Mouse (Mus musculus) kidney, postnatal 14 days (tissue): Measurements from ENCODE around the gene Paqr6.

Experiments
- DNase-seq: peaks from one replicate; pipeline ENCODE4 v3.0.0; 2022; ENCODE audit warnings: mixed read lengths

The Paqr6 gene

GRCm38 (mm10) chr3:88364337-88364736 lies at the start of gene Paqr6:
TSS of gene Paqr6 (plus strand) at chr3:88364584.
- peak; percentile 81 for DNase-seq

DNA sequence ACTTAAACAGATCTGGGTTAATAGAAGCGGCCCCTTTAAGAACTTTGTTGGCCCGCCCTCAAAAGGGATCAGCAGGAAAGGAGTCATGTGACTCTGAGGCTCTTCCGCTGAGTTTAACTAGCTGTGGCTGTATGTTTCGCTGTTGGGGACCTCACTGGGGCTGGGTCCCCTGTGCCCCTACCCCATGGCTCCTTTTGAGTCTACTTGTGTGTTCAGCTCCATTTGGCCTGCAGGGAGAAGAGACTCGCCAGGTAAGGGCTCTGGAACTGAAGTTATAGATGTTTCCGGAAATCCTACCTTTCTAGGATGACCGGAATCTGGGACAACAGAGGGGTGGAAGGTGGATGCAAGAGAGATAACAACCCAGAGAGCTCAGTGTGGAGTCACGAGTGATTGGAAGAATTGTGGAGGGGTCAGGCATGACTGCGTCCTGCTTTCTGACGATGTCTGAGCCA lies 39.4 kb upstream of the Paqr6 start, which contains the start of gene Glmp:
Glmp (plus strand) TSS at position 73 of the 455 bp plus-strand sequence.
- peak; percentile 75 for DNase-seq

DNA sequence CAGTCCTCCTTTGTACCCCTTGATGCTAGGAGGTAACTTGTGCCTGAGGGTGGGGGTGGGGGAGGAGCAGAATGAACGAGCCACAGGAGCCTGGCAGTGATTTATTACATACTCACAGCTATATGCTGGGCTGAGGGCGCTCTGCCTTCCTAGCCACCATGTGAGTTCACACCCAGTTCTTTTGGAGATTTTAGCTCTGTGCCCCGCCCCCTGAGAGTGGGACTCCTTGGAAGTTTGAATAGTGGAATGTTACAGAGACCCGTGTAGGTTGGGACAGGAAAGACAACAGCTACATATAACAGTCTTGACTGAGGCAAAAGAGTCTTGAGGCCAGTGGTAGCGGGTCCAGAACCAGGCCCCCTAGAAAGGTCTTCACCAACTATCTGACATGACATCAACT lies 35.4 kb upstream of the Paqr6 start:
- DNase-seq = no peak

- DNase-seq = peak; percentile 46
Observed at GRCm38 (mm10) chr3:88331282-88331681, 33.1 kb upstream of the Paqr6 start.

- peak; percentile 50 for DNase-seq
Observed at GRCm38 (mm10) chr3:88334029-88334658, 30.2 kb upstream of the Paqr6 start.

- no peak for DNase-seq
Observed at GRCm38 (mm10) chr3:88334902-88335435, 29.4 kb upstream of the Paqr6 start.

GRCm38 (mm10) chr3:88335436-88336053 lies 28.8 kb upstream of the Paqr6 start:
- DNase-seq = peak; percentile 29

DNA sequence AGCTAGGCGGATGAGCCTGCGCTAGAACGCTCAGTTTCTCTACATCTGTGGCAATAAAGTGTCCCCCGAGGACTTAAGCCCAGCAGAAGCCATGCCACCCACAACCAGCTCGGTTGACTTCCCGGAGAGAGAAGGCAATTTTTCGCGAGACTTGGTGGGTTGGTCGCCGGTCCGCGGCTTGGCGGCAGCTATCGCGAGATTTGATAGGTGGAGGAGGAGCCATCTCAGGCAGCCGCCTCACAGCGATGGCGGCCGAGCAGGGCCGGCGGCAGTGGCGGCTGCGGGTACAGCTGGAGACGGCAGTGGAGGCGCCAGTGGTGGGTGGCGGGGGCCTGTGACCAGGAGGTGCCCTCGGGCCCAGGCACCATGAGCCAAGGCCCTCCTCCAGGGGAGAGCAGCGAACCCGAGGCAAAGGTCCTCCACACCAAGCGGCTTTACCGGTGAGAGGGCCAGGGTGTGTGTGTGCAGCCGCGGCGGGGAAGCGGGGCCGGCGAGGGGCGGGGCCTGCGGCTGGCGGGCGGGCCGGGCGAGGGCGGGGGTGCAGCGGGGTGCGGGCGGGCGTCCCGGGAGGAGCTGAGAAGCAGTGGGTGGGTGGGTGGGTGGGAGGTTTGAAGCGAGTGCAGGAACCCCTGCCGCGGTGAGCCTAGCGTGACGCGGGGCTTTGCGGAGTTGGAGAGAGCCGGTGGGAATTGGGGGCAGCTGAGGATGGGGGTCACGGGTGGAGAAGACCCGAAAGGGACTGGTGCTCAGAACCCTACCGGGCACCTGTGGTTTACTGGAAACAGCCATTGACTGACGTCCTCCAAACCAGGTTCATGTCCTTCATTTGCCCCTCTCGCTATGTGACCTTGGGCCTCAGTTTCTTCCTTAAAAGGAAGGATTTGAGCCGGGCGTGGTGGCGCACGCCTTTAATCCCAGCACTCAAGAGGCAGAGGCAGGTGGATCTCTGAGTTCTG lies 28.0 kb upstream of the Paqr6 start, which contains the start of the genes Tmem79 and Smg5:
Tmem79 (minus strand) TSS at position 91 of the 956 bp plus-strand sequence.
Smg5 (plus strand) TSS at position 203 of the 956 bp plus-strand sequence.
- peak; percentile 97 for DNase-seq

DNA sequence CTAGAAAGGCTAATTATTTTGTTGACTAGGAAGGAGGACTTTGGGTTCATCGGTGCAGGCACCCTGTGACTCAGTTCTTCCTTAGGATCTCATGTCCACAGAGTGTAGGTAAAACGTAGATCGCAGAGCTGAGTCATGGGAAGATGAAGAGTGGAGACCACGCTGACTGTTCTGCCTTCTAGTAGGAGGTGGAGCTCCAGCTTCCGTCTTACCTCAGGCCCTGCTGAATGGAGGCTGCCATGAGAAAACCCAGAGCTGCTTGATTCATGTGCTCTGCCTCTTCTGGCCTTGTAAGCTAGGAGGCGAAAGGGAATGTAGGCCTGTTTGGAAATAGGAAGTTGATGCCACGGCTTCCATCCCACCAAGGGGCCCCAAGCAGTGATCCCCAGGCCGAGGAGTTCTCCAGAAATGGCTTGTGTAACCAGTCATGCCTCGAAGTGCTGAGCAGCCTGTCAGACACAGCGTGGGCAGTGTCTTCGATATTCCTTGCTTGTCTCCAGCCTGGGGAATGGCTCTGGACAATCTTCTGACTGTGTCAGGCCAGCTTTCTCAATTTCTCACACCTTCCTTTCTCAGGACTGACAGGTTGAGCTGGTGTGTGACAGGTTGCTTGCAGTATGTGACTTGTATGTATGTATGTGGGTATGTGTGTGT lies 26.9 kb upstream of the Paqr6 start:
- no peak for DNase-seq

DNA sequence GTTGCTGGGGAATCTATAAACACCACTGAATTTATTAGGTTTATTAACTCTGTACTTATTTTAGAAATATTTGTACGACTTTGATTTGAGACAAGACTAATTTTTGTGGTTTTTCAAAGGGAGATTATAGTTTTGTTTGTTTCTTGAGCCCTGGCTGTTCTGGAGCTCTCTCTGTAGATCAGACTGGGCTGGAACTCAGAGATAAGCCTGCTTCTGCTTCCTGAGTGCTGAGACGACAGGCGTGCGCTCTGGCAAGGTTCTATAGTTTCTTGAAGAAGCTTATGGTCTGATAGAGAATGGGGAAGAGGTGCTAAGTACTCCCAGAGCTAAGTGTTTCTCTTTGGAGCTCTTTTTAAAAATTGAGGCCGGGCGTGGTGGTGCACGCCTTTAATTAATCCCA lies 26.1 kb upstream of the Paqr6 start:
- DNase-seq = no peak

DNA sequence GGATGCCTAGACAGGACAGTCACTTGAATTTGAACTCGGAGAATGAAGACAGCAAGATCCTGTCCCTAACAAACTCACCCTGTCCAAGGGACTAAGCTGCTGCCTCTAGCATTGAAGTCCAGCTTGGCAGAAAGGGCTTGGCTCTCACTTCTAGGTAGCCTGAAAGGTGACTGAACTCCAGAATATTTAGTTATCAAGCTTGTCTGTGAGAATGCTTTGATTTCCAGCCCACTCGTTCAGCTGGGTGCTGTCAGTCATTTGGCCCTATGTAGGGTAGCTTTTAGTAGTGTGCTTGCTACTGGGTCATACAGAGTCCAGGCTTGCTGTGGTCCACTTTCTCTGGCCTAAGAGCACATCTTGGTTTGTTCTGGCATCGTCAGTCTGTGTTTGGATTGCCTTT lies 25.4 kb upstream of the Paqr6 start:
- DNase-seq = no peak

DNA sequence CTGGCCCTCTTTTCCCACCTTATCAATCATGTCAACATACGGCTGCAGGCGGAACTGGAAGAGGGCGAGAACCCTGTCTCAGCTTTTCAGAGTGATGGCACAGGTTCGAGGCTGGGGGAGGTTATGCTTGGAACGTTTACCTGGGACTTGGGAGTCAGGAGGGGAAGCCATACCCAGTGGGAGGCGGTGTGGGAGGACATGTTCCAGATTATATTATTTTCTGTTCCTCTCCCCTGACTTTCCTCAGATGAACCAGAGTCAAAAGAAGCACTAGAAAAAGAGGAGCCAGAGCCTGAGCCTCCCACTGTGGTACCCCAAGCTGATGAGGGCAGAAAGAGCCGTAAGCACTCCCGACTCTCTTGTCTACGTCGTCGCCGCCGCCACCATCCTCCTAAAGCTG lies 13.7 kb upstream of the Paqr6 start:
- DNase-seq = no peak

- DNase-seq = no peak
Observed at GRCm38 (mm10) chr3:88352907-88353306, 11.5 kb upstream of the Paqr6 start.

GRCm38 (mm10) chr3:88354396-88355165 lies 9.8 kb upstream of the Paqr6 start:
- no peak for DNase-seq

DNA sequence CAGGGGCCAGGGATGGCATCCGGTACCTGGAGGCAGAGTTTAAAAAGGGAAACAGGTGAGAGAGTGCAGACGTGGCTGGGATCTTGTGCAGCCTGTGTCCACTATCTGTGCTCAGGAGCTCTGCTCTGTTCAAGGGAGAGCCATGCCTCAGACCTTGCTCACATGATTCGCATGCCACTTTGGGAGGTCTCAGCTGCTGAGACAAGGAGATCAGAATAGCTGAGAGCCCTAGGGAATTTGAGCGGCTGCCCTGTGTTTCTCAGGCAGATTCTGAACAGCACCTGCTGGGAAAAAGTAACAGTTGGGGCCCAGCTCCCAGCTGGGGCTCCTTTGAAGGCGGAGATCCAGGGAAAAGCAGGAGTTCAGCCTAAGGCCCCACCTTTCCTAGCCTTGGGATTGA lies 4.8 kb upstream of the Paqr6 start:
- no peak for DNase-seq

- no peak for DNase-seq
Observed at GRCm38 (mm10) chr3:88359989-88360388, 4.4 kb upstream of the Paqr6 start.

GRCm38 (mm10) chr3:88361096-88361495 lies 3.3 kb upstream of the Paqr6 start:
- no peak for DNase-seq

DNA sequence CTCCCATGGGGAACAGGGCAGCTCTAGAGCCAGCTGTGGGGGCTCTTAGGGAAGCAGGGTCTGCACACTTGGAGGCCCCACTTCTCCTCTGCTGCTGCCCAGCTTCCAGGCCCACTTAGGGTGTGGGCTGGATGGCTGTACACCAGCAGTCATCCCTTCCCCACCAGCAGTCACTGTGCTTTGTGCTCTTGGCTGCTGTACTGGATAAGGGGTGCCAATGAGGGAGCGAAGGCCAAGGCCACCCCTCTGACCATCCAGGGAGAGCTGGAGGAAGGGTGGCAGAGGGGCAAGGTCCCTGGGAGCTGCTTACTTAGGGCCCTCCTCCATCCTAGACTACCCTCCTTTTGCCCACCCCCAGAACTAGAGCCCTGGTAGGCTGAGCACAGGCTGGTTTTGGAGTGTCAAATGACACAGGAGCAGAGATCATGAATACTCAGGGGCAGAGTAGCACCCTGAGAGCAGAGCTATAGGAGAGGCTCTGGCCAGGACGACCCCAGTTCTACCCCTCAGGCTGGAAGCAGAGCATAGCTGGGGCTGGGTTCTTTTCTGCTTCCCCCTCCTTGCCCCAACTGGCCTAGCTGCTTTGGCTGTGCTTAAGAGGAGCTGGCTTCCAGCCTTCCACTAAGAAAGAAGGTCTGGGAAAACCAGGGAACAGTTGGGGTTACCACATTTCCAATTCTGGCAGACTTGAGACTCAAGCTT lies 2.6 kb upstream of the Paqr6 start:
- DNase-seq = no peak

DNA sequence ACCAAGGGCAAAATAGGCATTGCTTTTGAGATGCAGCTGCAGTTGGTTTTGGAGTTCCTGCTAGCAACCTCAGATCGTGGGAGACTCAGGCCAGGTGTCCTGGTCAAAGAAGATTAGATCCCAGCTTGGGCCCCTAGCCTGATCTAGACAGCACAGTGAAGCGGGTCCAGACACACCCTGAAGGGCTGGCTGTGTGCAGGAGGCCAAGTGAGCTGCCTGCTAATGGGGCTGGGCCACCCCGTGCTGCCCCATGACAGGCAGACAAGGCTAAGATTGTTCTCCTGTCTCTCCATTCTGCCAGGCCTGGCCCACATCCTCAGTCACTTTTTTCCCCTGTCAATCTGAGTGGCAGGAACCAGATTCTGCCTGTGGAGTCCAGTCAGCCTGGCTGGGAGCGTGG lies 684 bp upstream of the Paqr6 start:
- no peak for DNase-seq

DNA sequence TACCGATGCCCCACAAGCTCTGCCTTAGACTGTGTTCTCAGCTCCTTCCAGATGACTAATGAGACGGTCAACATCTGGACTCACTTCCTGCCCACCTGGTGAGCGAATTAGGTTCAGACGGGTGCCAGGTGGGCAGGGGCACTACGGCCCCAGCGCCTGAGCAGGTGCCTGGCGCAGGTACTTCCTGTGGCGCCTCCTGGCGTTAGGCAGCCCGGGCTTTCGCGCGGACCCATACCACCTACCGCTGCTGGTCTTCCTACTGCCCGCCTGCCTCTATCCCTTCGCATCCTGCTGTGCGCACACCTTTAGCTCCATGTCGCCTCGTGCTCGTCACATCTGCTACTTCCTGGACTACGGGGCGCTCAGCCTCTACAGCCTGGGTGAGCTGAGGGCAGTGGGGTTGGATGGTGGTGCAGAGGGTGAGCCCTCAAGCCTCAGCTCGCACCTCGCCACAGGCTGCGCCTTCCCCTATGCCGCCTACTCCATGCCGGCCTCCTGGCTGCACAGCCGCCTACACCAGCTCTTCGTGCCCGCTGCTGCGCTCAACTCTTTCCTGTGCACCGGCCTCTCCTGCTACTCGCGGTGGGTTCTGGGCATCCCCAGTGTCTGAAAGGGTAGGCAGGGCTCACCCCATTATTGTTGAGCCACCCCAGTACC lies 1.4 kb downstream of the Paqr6 start:
- DNase-seq = no peak
